Mouse (Mus musculus) heart, adult 9 months (tissue): ENCODE results near the gene Ppp1r32.

Experiments used
- DNase-seq, 2 experiments: peaks; one replicate each; pipeline ENCODE4 v3.0.0; 2022; ENCODE audit warnings: low spot score in 2 of 2

Gene Ppp1r32

DNA sequence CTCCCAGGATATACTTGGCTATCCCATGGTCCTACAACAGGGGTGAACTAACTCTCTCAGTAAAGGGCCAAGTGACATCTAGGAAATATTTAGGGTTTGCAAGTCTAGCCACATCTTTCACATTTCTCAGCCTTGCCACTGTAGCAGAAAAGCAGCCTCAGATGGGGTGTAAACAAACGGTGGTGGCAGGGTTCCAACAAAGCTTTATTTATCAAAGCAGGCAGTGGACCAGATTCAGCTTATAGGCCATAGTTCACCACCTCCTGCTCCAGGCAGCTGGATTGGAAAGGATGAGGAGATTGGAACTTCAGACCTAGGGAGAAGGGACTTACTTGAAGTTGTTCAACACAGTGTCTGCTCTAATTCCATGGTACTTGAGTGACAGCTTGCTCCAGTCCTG is 58.0 kb downstream of the Ppp1r32 start:
- no peak for DNase-seq
